Mouse (Mus musculus): ENCODE results near the gene Arpc4. TPM values are rescaled to one million over a fixed set of nuclear protein-coding genes. Genes with fewer than 3 reads are reported as not detected.

Gene Arpc4
- total RNA-seq, 1 experiment from 2014 or later = 173 TPM

DNA sequence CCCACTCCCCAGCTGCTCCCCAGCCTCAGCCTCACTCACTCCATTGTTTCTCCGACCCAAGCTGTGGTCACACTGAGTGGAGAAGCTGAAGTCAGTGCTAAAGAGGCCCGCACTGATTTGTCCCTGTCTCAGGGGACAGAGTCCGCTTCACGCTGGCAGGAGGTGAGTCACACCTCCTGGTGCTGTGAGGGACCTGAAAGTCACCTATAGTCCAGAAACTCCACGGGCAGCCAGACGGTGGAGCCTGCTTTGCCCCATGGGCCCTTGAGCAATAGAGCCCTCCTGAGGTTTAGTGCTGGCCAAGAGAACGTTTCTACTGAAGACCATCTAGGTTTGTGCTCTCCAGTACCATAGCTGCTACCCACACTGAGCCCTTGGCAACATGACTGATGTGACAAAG lies 56.8 kb downstream of the Arpc4 start:
- no peak for ATAC-seq (ENCODE audit: extremely low read depth, insufficient number of reproducible peaks, low FRiP score, poor library complexity, severe bottlenecking)

DNA sequence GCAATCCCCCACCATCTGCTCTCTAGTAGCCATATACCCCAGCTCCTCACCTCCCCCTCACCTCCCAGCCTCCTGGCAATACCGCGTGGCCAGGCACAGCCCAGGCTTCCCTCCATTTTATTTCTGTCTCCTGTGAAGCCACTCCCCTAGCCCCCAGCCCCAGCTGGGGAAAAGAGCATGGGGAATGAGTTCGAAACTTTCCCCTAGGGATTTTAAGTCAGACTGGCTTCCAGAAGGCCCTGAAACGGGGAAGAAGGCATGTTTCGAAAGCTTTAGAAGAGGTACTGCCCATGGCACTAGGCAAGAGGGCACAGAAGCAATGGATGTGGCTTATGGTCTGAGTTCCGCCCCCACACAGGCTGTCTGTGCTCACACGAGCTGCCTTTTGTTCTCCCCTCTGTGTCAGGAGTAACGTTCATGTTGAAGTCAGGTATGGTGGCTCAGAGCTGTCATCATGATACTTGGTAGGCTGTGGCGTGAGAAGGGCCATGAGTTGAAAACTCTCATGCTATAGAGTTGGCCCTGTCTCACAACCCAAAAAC lies 57.8 kb downstream of the Arpc4 start, which contains the start of gene Cidec:
Cidec (minus strand) TSS at position 97 of the 542 bp plus-strand sequence.
- ATAC-seq (ENCODE audit: extremely low read depth, insufficient number of reproducible peaks, low FRiP score, poor library complexity, severe bottlenecking) = no peak

DNA sequence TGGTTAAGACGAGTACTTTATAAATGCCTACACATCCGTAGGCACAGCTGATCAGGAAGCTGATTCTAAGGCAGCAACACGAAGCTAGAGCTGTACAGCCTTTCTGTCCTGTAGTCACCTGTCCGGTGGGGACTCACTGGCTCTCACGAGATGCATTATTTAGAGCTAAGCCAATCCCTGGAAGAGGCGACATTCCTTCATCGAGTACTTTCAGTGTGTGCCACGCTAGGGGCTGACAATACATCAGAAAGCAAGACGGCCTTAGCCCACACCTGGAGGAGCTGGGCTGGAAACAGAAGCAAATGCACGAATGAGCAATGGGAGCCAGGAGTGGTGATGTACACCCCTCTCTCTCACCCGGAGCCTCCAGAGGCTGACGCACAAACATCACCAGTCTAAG lies 59.2 kb downstream of the Arpc4 start:
- no peak for ATAC-seq (ENCODE audit: extremely low read depth, insufficient number of reproducible peaks, low FRiP score, poor library complexity, severe bottlenecking)

DNA sequence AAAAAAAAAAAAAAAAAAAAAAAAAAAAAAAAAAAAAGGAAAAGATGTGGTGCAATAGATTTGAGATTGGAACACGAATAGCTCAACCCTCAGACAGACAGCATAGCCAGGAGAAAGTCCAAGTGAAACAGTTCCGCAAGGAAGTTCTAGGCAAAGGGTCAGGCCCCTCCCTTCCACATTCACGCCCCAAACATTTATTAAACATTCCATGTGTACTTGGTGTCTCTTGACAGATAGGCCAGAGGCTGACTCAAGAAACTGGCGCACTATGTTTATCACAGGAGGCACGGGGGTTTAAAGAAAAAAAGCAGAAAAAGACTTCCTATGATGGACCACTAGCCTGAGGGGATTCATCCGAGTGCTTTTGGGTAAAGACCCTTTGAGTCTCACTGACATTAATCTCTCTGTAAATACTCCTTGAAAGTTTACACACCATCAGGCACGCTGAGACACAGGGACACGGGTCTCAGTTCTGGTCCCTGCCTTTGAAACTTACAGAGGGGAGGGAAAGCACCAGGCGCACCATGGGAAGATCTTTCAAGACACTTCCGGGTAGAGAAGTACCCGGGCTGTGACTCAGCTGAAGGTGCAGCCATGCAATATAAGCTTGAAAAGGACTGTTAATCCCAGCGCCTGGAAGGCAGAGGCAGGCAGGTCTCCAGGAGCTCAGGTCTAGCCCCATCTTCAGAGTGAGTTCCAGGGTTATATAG lies 61.0 kb downstream of the Arpc4 start:
- no peak for ATAC-seq (ENCODE audit: extremely low read depth, insufficient number of reproducible peaks, low FRiP score, poor library complexity, severe bottlenecking)

Other genes starting within 250 kb of the Arpc4 start
- gene Lhfpl4, start 182.7 kb upstream of the Arpc4 start, total RNA-seq (2017) = 0.37 TPM in 1 of 2 replicates, not detected in the other
- gene Mtmr14, start 140.3 kb upstream of the Arpc4 start, total RNA-seq (2017) = 53.1 and 63.1 TPM in 2 replicates
- 1.2 and 1.6 TPM in 2 replicates for gene Cpne9, start 95.8 kb upstream of the Arpc4 start, total RNA-seq (2017)
- gene Brpf1, start 71.0 kb upstream of the Arpc4 start, total RNA-seq (2017) = 62.6 and 63.0 TPM in 2 replicates
- 6.0 and 9.5 TPM in 2 replicates for gene Ogg1, start 51.1 kb upstream of the Arpc4 start, total RNA-seq (2017)
- gene Camk1, start 34.1 kb upstream of the Arpc4 start, total RNA-seq (2017) = 24.4 and 25.4 TPM in 2 replicates
- gene Tada3, start 232 bp upstream of the Arpc4 start, total RNA-seq (2017) = 27.2 and 31.6 TPM in 2 replicates
- 29.3 and 38.9 TPM in 2 replicates for gene Ttll3, start 11.1 kb downstream of the Arpc4 start, total RNA-seq (2017)
- gene Rpusd3, start 41.2 kb downstream of the Arpc4 start, total RNA-seq (2017) = 5.1 and 7.6 TPM in 2 replicates
- not detected in 2 replicates for gene Cidec, start 57.6 kb downstream of the Arpc4 start, total RNA-seq (2017)
- 6.2 and 7.7 TPM in 2 replicates for gene Jagn1, start 64.5 kb downstream of the Arpc4 start, total RNA-seq (2017)
- 0.12 and 0.25 TPM in 2 replicates for gene Il17re, start 80.4 kb downstream of the Arpc4 start, total RNA-seq (2017)
- gene Il17rc, start 93.3 kb downstream of the Arpc4 start, total RNA-seq (2017) = not detected in 2 replicates
- gene Creld1, start 105.2 kb downstream of the Arpc4 start, total RNA-seq (2017) = 8.5 and 9.8 TPM in 2 replicates
- 0.12 TPM in 1 of 2 replicates, not detected in the other for gene Prrt3, start 123.8 kb downstream of the Arpc4 start, total RNA-seq (2017)
- 27.6 and 38.4 TPM in 2 replicates for gene Emc3, start 153.5 kb downstream of the Arpc4 start, total RNA-seq (2017)
- 0.86 and 1.4 TPM in 2 replicates for gene Fancd2, start 153.6 kb downstream of the Arpc4 start, total RNA-seq (2017)
- not detected in 2 replicates for gene Fancd2os, start 222.6 kb downstream of the Arpc4 start, total RNA-seq (2017)
- gene Brk1, start 226.7 kb downstream of the Arpc4 start, total RNA-seq (2017) = 94.3 and 105 TPM in 2 replicates
- 14.9 and 17.6 TPM in 2 replicates for gene Vhl, start 245.8 kb downstream of the Arpc4 start, total RNA-seq (2017)